Mouse (Mus musculus) neural tube, embryonic 13.5 days (tissue): Measurements from ENCODE around the gene Sh2d3c. TPM values are rescaled to one million over a fixed set of nuclear protein-coding genes. Genes with fewer than 3 reads are reported as not detected.
A peak's percentile ranks its signal among the peaks of the same experiment; 100 is the strongest.

Source experiments
- ATAC-seq: fragments of 200-750 bp; cut with Nextera tagmentation; 2 replicates; pipeline ENCODE4 v1.8.0; 2017; ENCODE audit warnings: low read depth, mild to moderate bottlenecking, moderate TSS enrichment, moderate library complexity
- H3K27ac ChIP-seq: fragments of 300-500 bp; sonication (generic); replicated peaks from 2 replicates; pipeline ENCODE4 v1.5.1; 2015; ENCODE audit warnings: moderate library complexity, mild to moderate bottlenecking, inconsistent platforms
- H3K27me3 ChIP-seq: fragments of 300-500 bp; sonication (generic); 2 replicates; pipeline ENCODE4 v1.6.1; 2015; ENCODE audit warnings: mild to moderate bottlenecking, inconsistent platforms
- H3K36me3 ChIP-seq: fragments of 300-500 bp; sonication (generic); 2 replicates; pipeline ENCODE4 v1.6.1; 2015; ENCODE audit warnings: mild to moderate bottlenecking, inconsistent platforms
- H3K4me1 ChIP-seq: fragments of 300-500 bp; sonication (generic); replicated peaks from 2 replicates; pipeline ENCODE4 v1.6.1; 2015; ENCODE audit warnings: inconsistent platforms
- H3K4me2 ChIP-seq: fragments of 300-500 bp; sonication (generic); 2 replicates; pipeline ENCODE4 v1.6.1; 2015; ENCODE audit warnings: inconsistent platforms, mild to moderate bottlenecking, moderate library complexity
- H3K4me3 ChIP-seq: fragments of 300-500 bp; sonication (generic); 2 replicates; pipeline ENCODE4 v1.5.1; 2015; ENCODE audit warnings: mild to moderate bottlenecking, inconsistent platforms
- H3K9ac ChIP-seq: fragments of 300-500 bp; sonication (generic); 2 replicates; pipeline ENCODE4 v1.6.1; 2015; ENCODE audit warnings: moderate library complexity, mild to moderate bottlenecking, inconsistent platforms
- H3K9me3 ChIP-seq: fragments of 300-500 bp; sonication (generic); 2 replicates; pipeline ENCODE4 v1.6.1; 2016; ENCODE audit warnings: inconsistent platforms
- WGBS: fragments of 180-500 bp; shearing (Covaris S2); methylation state at CpG from one replicate; pipeline ENCODE4 v1.1.7; 2015; 5-methylcytosine and 5-hydroxymethylcytosine counted together
- polyA plus RNA-seq: library from polyadenylated mRNA; unstranded; fragments of >200 nt; fragmentation: Nextera tagmentation; extraction: Ambion mirVana; gene quantifications from 2 replicates; pipeline ENCODE4 v1.2.1, GENCODE M21; 2015

The Sh2d3c gene
- polyA plus RNA-seq = 42.5 and 51.4 TPM in 2 replicates

DNA sequence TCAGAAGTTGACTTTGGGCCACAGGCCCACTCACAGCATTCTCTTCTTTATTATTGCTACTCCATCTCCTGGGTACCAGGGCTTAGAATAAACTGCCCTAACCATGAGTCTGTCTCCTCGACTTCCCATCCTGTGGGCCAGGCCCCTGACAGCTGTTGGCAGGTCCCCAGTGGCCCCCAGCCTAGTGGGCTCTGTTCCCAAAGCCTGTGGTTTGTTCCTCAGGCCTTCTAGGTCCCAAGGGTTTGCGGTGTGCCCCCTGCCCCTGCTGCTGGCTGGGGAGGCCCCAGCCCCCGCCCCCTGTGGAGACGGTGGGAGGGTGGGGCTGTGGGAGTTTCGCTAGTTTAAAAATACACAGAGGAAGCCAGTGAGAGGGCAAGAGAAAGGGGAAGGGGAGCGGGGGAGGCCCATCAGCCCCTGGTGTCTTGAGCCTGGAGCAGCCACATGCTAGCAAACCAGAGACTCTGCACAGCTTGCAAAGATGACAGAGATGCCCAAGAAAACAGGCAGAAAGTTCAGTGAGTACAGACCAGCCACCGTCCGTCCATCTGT lies at the start of gene Sh2d3c:
Gene Sh2d3c (plus strand): TSS at position 375 of the 549 bp plus-strand sequence.
- H3K36me3 ChIP-seq = no peaks in the 10 kb centered on the region
- peaks cover 22% of the 10 kb centered on the region for H3K4me1 ChIP-seq
- 49% methylated on average over 8 of the region's 8 CpGs for whole genome bisulfite sequencing
- peak within 1 kb of the TSS; percentile 14 for H3K4me2 ChIP-seq
- H3K4me3 ChIP-seq = no peak within 1 kb of the TSS
- ATAC-seq = no peak
- no peaks in the 10 kb centered on the region for H3K27me3 ChIP-seq
- no peaks in the 10 kb centered on the region for H3K9me3 ChIP-seq
- H3K9ac ChIP-seq = peak within 1 kb of the TSS; percentile 39; the same call in 1 of the 2 replicates
- no peak within 1 kb of the TSS; the same call in 1 of the 2 replicates for H3K27ac ChIP-seq

DNA sequence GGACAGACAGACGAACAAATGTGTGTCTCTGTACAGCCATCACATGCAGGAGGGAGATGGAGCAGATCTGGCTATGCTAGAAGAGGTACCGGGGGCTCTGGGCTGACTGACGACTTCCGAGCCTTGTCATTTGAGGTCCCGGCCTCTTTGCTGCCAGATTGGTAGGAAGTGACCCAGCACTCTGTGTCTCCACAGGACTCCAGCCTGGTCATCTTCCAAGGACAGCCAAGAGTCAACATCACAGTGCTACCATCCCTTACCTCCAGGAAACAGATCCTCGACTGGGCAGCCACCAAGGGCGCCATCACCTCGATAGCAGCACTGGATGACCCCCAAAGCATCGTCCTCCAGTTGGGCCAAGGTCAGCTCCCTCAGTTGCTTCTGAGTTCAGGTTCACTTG lies 49.7 kb upstream of the Sh2d3c start:
- H3K4me1 ChIP-seq = peaks cover 8% of the 10 kb centered on the region; the same call in 1 of the 2 replicates
- no peaks in the 10 kb centered on the region for H3K36me3 ChIP-seq
- H3K27me3 ChIP-seq = no peaks in the 10 kb centered on the region
- H3K4me3 ChIP-seq = no peak overlapping the region
- no peaks in the 10 kb centered on the region for H3K9me3 ChIP-seq
- no peak overlapping the region for H3K4me2 ChIP-seq
- ATAC-seq = no peak
- no peak overlapping the region for H3K9ac ChIP-seq
- no peak overlapping the region for H3K27ac ChIP-seq
- WGBS = 89% methylated on average over 9 of the region's 9 CpGs

DNA sequence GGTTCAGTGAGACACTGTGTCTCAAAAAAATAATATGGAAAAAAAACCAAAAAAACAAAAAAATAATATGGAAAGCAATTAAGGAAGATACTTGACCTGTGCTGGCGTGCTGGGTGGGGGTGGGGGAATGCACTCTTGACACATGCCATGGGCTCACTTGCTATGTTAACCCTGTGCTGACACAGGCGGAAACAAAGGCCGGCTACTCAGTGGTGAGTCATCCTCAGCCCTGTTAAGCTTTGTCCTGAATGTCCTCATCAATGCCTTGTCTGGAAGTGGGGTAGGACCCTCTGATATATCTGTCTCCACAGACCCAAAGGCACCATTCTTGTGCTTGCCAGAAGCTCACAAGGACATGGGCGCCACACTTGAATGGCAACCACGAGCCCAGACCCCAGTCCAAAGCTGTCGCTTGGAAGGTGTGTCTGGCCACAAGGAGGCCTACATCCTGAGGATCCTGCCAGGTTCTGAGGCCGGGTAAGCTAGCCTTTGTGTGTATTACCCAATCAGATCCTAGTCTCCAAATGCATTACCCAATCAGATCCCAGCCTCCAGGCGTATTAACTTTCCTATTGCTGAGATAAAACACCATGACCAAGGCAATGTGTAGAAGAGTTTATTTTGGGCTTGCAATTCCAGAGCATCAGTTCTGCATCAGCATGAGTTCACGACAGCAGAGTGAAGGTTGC lies 48.8 kb upstream of the Sh2d3c start:
- Histone ChIP-seq H3K9ac (no peak overlapping the region), H3K4me3 (no peak overlapping the region), H3K4me1 (peaks cover 8% of the 10 kb centered on the region; the same call in 1 of the 2 replicates), H3K4me2 (no peak overlapping the region), H3K27me3 (no peaks in the 10 kb centered on the region), H3K9me3 (no peaks in the 10 kb centered on the region), H3K27ac (no peak overlapping the region), H3K36me3 (no peaks in the 10 kb centered on the region)
- 68% methylated on average over 9 of the region's 9 CpGs for WGBS
- no peak for ATAC-seq

DNA sequence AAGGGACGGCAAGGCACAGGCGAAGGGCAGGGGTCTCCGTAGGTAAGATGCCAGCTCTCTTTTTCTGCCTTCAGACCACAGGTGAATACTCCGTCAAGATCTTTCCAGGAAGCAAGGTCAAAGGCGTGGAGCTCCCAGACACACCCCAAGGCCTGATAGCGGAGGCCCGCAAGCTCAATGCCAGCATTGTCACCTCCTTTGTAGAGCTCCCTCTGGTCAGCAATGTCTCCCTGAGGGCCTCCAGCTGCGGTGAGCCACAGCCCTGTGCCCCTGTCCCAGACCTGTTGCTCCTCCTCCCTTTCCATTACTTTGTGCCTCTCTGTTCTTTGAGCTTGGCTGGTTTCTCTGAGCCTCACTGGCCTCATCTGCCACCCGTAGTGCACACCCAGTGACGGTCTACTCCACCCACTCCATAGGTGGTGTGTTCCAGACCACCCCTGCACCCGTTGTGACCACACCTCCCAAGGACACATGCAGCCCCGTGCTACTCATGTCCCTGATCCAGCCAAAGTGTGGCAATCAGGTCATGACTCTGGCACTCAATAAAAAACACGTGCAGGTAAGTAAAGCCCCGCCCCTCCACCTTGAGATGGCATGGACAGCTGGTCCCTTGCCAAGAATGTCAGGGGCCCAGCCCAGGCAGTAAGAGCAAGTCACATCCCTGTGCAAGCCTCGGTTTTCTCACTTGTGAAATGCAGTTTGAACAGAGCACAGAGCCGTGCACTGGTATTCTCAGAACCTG lies 47.5 kb upstream of the Sh2d3c start:
- 86% methylated on average over 16 of the region's 16 CpGs for WGBS
- no peak for ATAC-seq

DNA sequence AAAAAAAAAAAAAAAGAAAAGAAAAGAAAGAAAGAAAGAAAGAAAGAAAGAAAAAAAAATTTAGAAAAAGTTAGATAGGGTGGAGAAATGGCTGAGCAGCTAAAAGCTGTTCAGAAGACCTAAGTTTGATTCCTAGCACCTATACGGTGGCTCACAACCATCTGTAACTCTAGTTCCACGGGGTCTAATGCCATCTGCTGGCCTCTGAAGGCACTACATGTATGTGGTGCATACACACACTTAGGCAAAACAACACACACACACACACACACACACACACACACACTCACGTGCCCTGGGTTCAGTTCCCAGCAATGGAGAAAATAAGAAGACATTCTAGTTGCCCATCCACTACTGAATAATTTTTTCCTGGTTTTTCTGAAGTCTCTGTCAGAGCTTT lies 44.0 kb upstream of the Sh2d3c start:
- no peak overlapping the region for H3K4me2 ChIP-seq
- H3K36me3 ChIP-seq = no peaks in the 10 kb centered on the region
- H3K27me3 ChIP-seq = no peaks in the 10 kb centered on the region
- ATAC-seq = no peak
- WGBS = 88% methylated on average over 3 of the region's 3 CpGs
- no peaks in the 10 kb centered on the region for H3K9me3 ChIP-seq
- H3K27ac ChIP-seq = no peak overlapping the region
- no peak overlapping the region for H3K9ac ChIP-seq
- peaks cover 14% of the 10 kb centered on the region for H3K4me1 ChIP-seq
- H3K4me3 ChIP-seq = no peak overlapping the region

More for the DNA sequence above, 47.5 kb upstream of the Sh2d3c start:
- H3K4me2 ChIP-seq = no peak overlapping the region
- no peak overlapping the region for H3K4me3 ChIP-seq
- H3K4me1 ChIP-seq = no peaks in the 10 kb centered on the region
- no peaks in the 10 kb centered on the region for H3K36me3 ChIP-seq
- H3K27me3 ChIP-seq = no peaks in the 10 kb centered on the region
- no peak overlapping the region for H3K27ac ChIP-seq
- no peak overlapping the region for H3K9ac ChIP-seq
- no peaks in the 10 kb centered on the region for H3K9me3 ChIP-seq

DNA sequence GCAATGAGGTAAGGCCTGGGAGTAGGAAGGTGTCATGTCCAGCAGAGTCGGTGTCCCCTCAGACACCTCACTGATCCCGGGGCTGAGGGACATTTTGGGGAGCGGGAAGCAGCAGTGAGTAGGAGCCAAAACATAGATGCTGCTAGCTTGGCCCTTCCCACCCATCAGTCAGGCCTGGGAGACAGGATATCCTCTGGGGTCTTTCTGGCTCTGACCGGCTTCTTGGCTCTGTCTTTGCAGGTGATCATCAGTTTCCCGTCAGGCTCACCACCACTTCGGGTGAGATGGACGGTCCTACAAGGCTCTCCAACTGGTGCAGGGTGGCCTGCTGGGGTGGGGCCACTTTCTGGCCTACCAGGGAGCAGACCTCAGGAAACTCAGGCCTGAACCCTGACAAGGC lies 43.2 kb upstream of the Sh2d3c start:
- Histone ChIP-seq H3K9ac (no peak overlapping the region), H3K4me3 (no peak overlapping the region), H3K4me2 (no peak overlapping the region), H3K36me3 (peaks cover 8% of the 10 kb centered on the region), H3K27ac (no peak overlapping the region), H3K4me1 (peaks cover 17% of the 10 kb centered on the region), H3K27me3 (no peaks in the 10 kb centered on the region), H3K9me3 (no peaks in the 10 kb centered on the region)
- no peak for ATAC-seq
- WGBS = 89% methylated on average over 7 of the region's 7 CpGs

DNA sequence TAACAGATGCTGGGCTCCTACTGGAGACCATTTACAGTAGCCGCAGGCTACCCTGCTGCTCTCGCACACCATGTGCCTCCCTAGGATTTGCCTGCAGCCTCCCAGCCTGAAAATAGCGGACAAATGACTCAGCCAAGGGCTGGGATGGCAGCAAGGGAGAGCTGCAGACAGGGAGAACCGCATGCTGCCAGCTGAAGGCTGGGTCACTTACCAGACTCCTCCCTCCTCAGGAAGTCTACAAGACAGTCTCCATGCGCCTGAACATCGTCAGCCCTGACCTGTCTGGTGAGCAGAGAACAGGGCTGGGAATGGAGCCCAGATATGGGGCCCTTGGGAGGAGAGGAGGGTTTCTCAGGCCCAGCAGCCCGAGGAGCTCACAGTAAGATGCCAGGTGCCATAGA lies 40.8 kb upstream of the Sh2d3c start:
- no peak for ATAC-seq
- Histone ChIP-seq H3K27ac (peak overlapping the region; percentile 34), H3K36me3 (peaks cover 32% of the 10 kb centered on the region), H3K4me1 (peaks cover 17% of the 10 kb centered on the region), H3K9ac (peak overlapping the region; percentile 52; the same call in 1 of the 2 replicates), H3K9me3 (no peaks in the 10 kb centered on the region), H3K27me3 (no peaks in the 10 kb centered on the region), H3K4me3 (no peak overlapping the region), H3K4me2 (no peak overlapping the region)
- 51% methylated on average over 7 of the region's 7 CpGs for WGBS

DNA sequence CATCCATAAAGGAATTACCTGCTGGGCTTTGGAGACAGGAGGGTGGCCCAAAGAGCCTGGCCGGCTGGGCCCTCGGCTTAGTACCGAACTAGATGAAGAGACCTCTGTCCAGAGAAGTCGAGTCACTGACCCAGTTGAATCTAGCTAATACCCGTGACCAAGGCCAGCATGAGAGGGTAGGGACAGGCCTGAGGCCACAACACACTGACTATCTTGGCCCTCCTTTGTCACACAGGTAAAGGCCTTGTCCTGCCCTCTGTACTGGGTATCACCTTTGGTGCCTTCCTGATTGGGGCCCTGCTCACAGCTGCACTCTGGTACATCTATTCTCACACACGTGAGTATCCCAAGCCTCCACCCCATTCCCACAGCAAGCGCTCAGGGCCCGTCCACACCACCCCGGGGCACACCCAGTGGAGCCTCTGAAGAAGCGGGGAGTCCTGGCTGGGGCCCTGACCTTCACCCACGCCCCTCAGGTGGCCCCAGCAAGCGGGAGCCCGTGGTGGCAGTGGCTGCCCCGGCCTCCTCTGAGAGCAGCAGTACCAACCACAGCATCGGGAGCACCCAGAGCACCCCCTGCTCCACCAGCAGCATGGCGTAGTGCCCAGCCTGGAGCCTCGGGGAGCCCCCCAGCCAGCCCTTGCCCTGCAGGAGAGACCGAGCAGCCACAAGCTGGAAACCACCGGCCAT lies 39.7 kb upstream of the Sh2d3c start:
- WGBS = 86% methylated on average over 19 of the region's 19 CpGs
- H3K9ac ChIP-seq = peak overlapping the region; percentile 6; the same call in 1 of the 2 replicates
- ATAC-seq = no peak

DNA sequence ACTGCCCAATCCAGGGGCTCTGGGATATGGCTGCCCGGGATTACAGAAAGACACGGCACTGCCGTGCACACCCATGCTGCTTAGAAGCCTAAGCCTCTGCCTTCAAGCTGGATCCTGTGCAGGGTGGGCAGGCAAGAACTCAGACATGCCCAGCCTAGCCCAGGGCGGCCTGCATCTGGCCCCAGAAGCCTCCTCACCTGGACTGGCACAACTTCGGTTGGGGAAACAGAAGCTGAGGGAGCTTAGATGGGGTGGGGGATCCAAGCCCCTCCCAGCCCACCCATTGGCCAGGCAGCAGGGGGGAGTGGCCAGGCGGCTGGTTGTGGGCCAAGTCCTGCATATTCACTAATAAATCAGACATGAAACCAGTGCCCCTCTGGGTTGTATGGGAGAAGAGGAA lies 39.1 kb upstream of the Sh2d3c start:
- ATAC-seq = no peak
- Histone ChIP-seq H3K4me2 (no peak overlapping the region), H3K4me3 (no peak overlapping the region), H3K27ac (no peak overlapping the region), H3K9ac (no peak overlapping the region), H3K4me1 (peaks cover 17% of the 10 kb centered on the region), H3K9me3 (no peaks in the 10 kb centered on the region), H3K36me3 (peaks cover 48% of the 10 kb centered on the region), H3K27me3 (no peaks in the 10 kb centered on the region)
- WGBS = 63% methylated on average over 6 of the region's 6 CpGs

More for the DNA sequence above, 39.7 kb upstream of the Sh2d3c start:
- Histone ChIP-seq H3K27ac (0 out of 2 replicates have a peak overlapping the region, but pooled peaks have one; percentile 34), H3K4me3 (no peak overlapping the region), H3K9me3 (no peaks in the 10 kb centered on the region), H3K4me1 (peaks cover 17% of the 10 kb centered on the region), H3K27me3 (no peaks in the 10 kb centered on the region), H3K36me3 (peaks cover 42% of the 10 kb centered on the region), H3K4me2 (no peak overlapping the region)

DNA sequence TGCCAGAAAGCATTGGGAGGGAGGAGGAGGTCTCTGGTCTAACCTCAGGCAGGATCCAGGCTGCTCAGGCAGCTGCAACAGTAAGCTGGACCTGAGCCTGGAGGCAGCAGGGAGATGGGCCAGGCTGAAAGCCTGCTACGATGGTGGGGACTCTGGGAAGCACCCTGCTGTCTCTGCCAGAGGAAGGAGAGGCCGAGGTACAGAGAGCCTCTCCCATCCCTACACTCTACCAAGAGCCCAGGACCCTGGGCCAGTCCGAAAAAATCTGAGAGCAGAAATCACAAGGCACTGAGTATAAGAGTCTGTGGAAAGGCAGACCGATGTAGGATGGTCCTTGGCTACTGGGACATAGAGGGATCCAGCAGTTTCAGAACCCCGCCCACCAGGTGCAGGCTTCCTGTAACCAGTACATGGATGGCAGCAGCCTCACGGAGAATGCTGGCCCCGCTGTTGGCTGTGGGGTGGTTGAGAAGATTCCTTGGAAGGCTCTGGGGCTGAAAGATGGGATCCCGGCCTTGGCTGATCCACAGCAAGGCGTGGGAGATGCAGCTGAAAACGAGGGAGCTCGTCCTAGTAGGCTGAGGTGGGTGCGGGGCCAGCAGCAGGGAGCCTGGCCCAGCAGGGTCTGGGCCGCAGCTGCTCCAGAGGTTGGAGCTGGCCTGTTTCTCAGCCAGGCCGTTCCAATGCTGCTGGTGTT lies 38.0 kb upstream of the Sh2d3c start:
- Histone ChIP-seq H3K27ac (no peak overlapping the region), H3K4me1 (peaks cover 17% of the 10 kb centered on the region), H3K27me3 (no peaks in the 10 kb centered on the region), H3K4me2 (no peak overlapping the region), H3K9ac (no peak overlapping the region), H3K9me3 (no peaks in the 10 kb centered on the region), H3K36me3 (peaks cover 57% of the 10 kb centered on the region), H3K4me3 (no peak overlapping the region)
- ATAC-seq = no peak
- WGBS = 86% methylated on average over 14 of the region's 14 CpGs

DNA sequence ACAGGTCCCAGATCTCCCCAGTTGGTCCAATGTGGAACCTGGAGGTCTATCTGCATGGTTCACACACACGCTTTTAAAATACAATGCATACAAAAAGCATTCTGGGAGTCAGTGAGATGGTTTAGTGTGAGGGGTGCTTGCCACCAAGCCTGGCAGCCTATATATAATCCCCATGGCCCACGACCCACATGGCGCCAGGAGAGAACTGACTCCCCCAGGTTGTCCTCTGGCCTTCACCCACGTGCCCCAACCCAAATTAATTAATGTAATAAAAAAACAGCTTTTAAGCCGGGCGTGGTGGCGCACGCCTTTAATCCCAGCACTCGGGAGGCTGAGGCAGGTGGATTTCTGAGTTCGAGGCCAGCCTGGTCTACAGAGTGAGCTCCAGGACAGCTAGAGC lies 37.2 kb upstream of the Sh2d3c start:
- Histone ChIP-seq H3K9ac (no peak overlapping the region), H3K4me3 (no peak overlapping the region), H3K4me2 (no peak overlapping the region), H3K9me3 (no peaks in the 10 kb centered on the region), H3K4me1 (peaks cover 17% of the 10 kb centered on the region), H3K27me3 (no peaks in the 10 kb centered on the region), H3K36me3 (peaks cover 57% of the 10 kb centered on the region), H3K27ac (no peak overlapping the region)
- WGBS = 93% methylated on average over 10 of the region's 10 CpGs
- no peak for ATAC-seq
